ENCODE assay signal across 9 mouse cellular contexts in genomic region chr5:118004619-118005018, GRCm38 (mm10). TPM values are rescaled to one million over a fixed set of nuclear protein-coding genes. Genes with fewer than 3 reads are reported as not detected.
DNase-seq lines count a peak whose midpoint lies in the region; ATAC-seq and TF ChIP-seq lines count a peak whose summit lies in the region.
"Had no signal": no experiment of that assay in that cellular context is flagged by ENCODE, and none has a peak within 500 bp of the region (broad histone marks: within the 10 kb centered on the region; RNA-seq: fewer than 3 reads in every experiment).

No protein-coding gene starts in this region.

- peak; percentile 88 for TF ChIP-seq CTCF in heart, adult 2 months (IDR thresholded peaks at IDR 0.05)

- TF ChIP-seq POLR2A in heart, adult 2 months (IDR thresholded peaks at IDR 0.05; ENCODE audit: insufficient read depth, low read depth, low read length): no peak

- no peak overlapping the region for H3K4me3 ChIP-seq in heart, adult 2 months
- no peak overlapping the region for H3K4me3 ChIP-seq in heart, embryonic 11.5 days (ENCODE audit: low read depth, low read length)
- H3K4me3 ChIP-seq: liver, embryonic 13.5 days had no signal

- intact Hi-C loops in heart, adult 2 months (cut with DNase I): loop anchor here (1.0 to 5.0 kb wide), 2 partner anchors 65 to 67 kb away; no protein-coding TSS in a partner anchor

- H3K36me3 ChIP-seq in heart, adult 2 months (ENCODE audit: control insufficient read depth, insufficient read depth, low read length): no peaks in the 10 kb centered on the region
- peaks cover 34% of the 10 kb centered on the region for H3K36me3 ChIP-seq in heart, embryonic 11.5 days (ENCODE audit: control insufficient read depth, insufficient read depth, low read length)

- no peaks in the 10 kb centered on the region for H3K27me3 ChIP-seq in heart, adult 2 months (ENCODE audit: control insufficient read depth, insufficient read depth, low read length)
- H3K27me3 ChIP-seq in heart, embryonic 11.5 days (ENCODE audit: control insufficient read depth, insufficient read depth, low read length): no peaks in the 10 kb centered on the region
- H3K27me3 ChIP-seq: liver, embryonic 13.5 days had no signal

- no peak for TF ChIP-seq EP300 in heart, adult 2 months (IDR thresholded peaks at IDR 0.05; ENCODE audit: insufficient read depth, low read depth, low read length)

- no peaks in the 10 kb centered on the region for H3K4me1 ChIP-seq in heart, adult 2 months (ENCODE audit: control insufficient read depth, insufficient read depth, low read length)
- no peaks in the 10 kb centered on the region for H3K4me1 ChIP-seq in heart, embryonic 11.5 days (ENCODE audit: control insufficient read depth, insufficient read depth, low read length)
- H3K4me1 ChIP-seq: liver, embryonic 13.5 days had no signal

- H3K4me2 ChIP-seq in heart, embryonic 11.5 days: no peak overlapping the region
- H3K4me2 ChIP-seq: liver, embryonic 13.5 days had no signal

- no peaks in the 10 kb centered on the region for H3K79me2 ChIP-seq in heart, adult 2 months (replicated peaks; ENCODE audit: control insufficient read depth, insufficient read depth, low read length)

- WGBS in heart, adult 2 months: 69% methylated on average over 8 of the region's 8 CpGs
- 78% methylated on average over 8 of the region's 8 CpGs for WGBS in heart, embryonic 11.5 days (ENCODE audit: insufficient replicate concordance)

- ATAC-seq in heart, embryonic 11.5 days (replicated peaks; ENCODE audit: insufficient number of reproducible peaks, low FRiP score, low TSS enrichment): no peak
- peak; percentile 69 for ATAC-seq in megakaryocyte, adult 5-6 weeks (ENCODE audit: poor library complexity, severe bottlenecking)

- H3K9ac ChIP-seq in heart, adult 2 months (ENCODE audit: low read depth, low read length): no peak overlapping the region
- H3K9ac ChIP-seq in heart, embryonic 11.5 days (ENCODE audit: low read depth, low read length): no peak overlapping the region
- H3K9ac ChIP-seq: liver, embryonic 13.5 days had no signal

- H3K27ac ChIP-seq in heart, adult 2 months: no peak overlapping the region
- H3K27ac ChIP-seq in heart, embryonic 11.5 days (ENCODE audit: low read depth, low read length): no peak overlapping the region
- H3K27ac ChIP-seq: liver, embryonic 13.5 days had no signal

- DNase-seq in heart, adult 2 months: peak; percentile 43 to 65
- DNase-seq in 3T3-L1 (ENCODE audit: low read depth, low spot score) (peak; percentile 72), R1 (ENCODE audit: low read depth, low spot score) (peak; percentile 62)
- DNase-seq in cerebellum, postnatal 25 days: peak; percentile 81 to 88
- peak; percentile 81 to 84 for DNase-seq in kidney, postnatal 4 days
- peak; percentile 24 to 39 for DNase-seq in thymus, adult 18-20 months
- DNase-seq: liver, embryonic 13.5 days had no signal

- H3K9me3 ChIP-seq in heart, embryonic 11.5 days (replicated peaks; ENCODE audit: control insufficient read depth, low read length): no peaks in the 10 kb centered on the region
- H3K9me3 ChIP-seq: liver, embryonic 13.5 days had no signal

RNA-seq across cellular contexts. Expression of gene Tesc, which starts 22.9 kb away (rescaled TPM):
- total RNA-seq in heart, adult 2 months (2021): 100 to 1,000 TPM; 200 to 231 TPM
- 125 and 164 TPM in 2 replicates for polyA plus RNA-seq in heart, adult 2 months (2012; rRNA removed)
- polyA plus RNA-seq in heart, embryonic 11.5 days (2014; fragmentation: Nextera tagmentation; extraction: Ambion mirVana): 17.9 and 21.3 TPM in 2 replicates
- 1.8 and 4.2 TPM in 2 replicates for total RNA-seq in megakaryocyte, adult 5-6 weeks (2015)
- 2.2 and 2.4 TPM in 2 replicates for total RNA-seq in megakaryocyte, adult 5-6 weeks (2017)

RNA-seq across cellular contexts. Expression of gene Fbxo21, which starts 28.1 kb away (rescaled TPM):
- total RNA-seq in heart, adult 2 months (2021): 10 to 100 TPM; 34.1 to 37.8 TPM
- polyA plus RNA-seq in heart, adult 2 months (2012; rRNA removed): 33.6 and 38.5 TPM in 2 replicates
- polyA plus RNA-seq in heart, embryonic 11.5 days (2014; fragmentation: Nextera tagmentation; extraction: Ambion mirVana): 46.2 and 52.8 TPM in 2 replicates
- total RNA-seq in megakaryocyte, adult 5-6 weeks (2015): 2.0 and 3.1 TPM in 2 replicates
- total RNA-seq in megakaryocyte, adult 5-6 weeks (2017): 4.2 and 4.8 TPM in 2 replicates

Comparison
In these comparisons a context has a peak if more than half of its experiments do, and no peak if none do; other contexts are left out.
1. DNase-seq: peak in every context shown above with its lines; median percentile 84 in cerebellum, postnatal 25 days; 82 in kidney, postnatal 4 days; 72 in 3T3-L1; 62 in R1; 54 in heart, adult 2 months; 32 in thymus, adult 18-20 months.
2. RNA of gene Tesc, which starts 22.9 kb away (total RNA-seq): 200 to 231 TPM in heart, adult 2 months; 1.8 to 4.2 TPM in megakaryocyte, adult 5-6 weeks; every median in the first group is over 10 times any median in the second.
3. RNA of gene Fbxo21, which starts 28.1 kb away (total RNA-seq): 34.1 to 37.8 TPM in heart, adult 2 months; 2.0 to 4.8 TPM in megakaryocyte, adult 5-6 weeks; every median in the first group is over 4 times any median in the second.